Mouse (Mus musculus): ENCODE data around the gene Kcnip3.

DNA sequence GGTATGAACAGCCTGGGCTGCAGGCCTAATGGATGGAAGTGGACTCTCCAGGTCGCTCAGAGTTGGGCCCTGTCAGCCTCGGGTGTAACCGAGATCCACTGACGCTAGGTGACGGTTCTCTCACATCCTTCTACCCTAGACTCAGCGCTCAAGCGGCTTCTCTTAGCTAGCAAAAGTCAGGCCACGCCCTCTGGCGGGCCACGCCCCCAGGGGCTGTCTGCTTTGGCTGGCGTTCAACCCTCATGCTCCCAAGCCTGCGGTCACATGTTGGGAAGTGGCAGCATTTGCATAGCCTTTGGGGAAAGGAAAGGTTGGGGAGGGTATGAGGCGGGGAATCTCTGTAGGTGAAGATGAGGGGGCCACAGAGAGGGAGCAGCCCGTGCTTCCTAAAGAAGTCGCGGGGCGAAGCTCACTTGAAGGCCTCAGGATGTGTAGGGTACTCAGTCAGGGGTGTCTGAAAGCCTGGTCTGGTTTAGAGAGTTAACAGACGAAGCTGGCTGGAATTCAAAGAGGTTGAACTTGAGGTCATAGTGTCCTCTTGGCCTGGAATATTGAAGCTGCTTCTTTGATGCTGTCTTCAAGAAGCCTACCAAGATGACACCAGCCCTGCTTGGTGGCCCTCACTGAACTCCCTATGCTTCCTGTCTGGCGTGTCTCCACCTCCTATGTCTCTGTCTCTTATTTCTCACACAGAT is 37.3 kb downstream of the Kcnip3 start:
- TF ChIP-seq CTCF (IDR thresholded peaks at IDR 0.05; ENCODE audit: low read depth, low read length): no peak
- no peak for TF ChIP-seq POLR2A (IDR thresholded peaks at IDR 0.05; ENCODE audit: extremely low read depth, insufficient read depth, low read length)
